In genomic region chr1:181352043-181352366, GRCm38 (mm10) we compare ENCODE assay signal across 8 mouse cellular contexts. TPM values are rescaled to one million over a fixed set of nuclear protein-coding genes. Genes with fewer than 3 reads are reported as not detected.
DNase-seq lines count a peak whose midpoint lies in the region; ATAC-seq and TF ChIP-seq lines count a peak whose summit lies in the region.

No protein-coding gene starts in this region.

- no peak for TF ChIP-seq CTCF in cerebellum, adult 2 months (IDR thresholded peaks at IDR 0.05; ENCODE audit: borderline replicate concordance, insufficient read depth, low read depth, low read length)
- no peak for TF ChIP-seq CTCF in lung, postnatal 0 days (IDR thresholded peaks at IDR 0.05)
- no peak for TF ChIP-seq CTCF in olfactory bulb, adult 2 months (IDR thresholded peaks at IDR 0.05; ENCODE audit: insufficient read depth, low read depth, low read length)

- peak overlapping the region; percentile 94 for H3K4me2 ChIP-seq in lung, postnatal 0 days (replicated peaks; ENCODE audit: low read depth, low read length)
- H3K4me2 ChIP-seq in limb, embryonic 11.5 days (ENCODE audit: low read depth, severe bottlenecking) = peak overlapping the region; percentile 97

- H3K4me3 ChIP-seq in cerebellum, adult 2 months (replicated peaks; ENCODE audit: insufficient read depth, low read depth, low read length) = peak overlapping the region; percentile 44
- H3K4me3 ChIP-seq in lung, postnatal 0 days (ENCODE audit: low read depth, low read length) = peak overlapping the region; percentile 50
- H3K4me3 ChIP-seq in limb, embryonic 11.5 days (ENCODE audit: low read depth, low read length) = peak overlapping the region; percentile 35
- peak overlapping the region; percentile 67 for H3K4me3 ChIP-seq in olfactory bulb, adult 2 months (ENCODE audit: insufficient read depth, low read depth, low read length)

- DNase-seq in cerebellum, adult 2 months = no peak
- DNase-seq in cerebellum, adult 9-10 months = no peak
- no peak for DNase-seq in lung, postnatal 0 days (ENCODE audit: low spot score)
- no peak for DNase-seq in lung, adult 18-20 months
- DNase-seq in limb, embryonic 11.5 days (ENCODE audit: low spot score) = no peak
- DNase-seq in urinary bladder, postnatal 14 days (ENCODE audit: low spot score) = no peak
- no peak for DNase-seq in cerebellum, adult 11-12 months

- H3K36me3 ChIP-seq in lung, postnatal 0 days (ENCODE audit: insufficient read depth, low read length) = no peaks in the 10 kb centered on the region
- H3K36me3 ChIP-seq in limb, embryonic 11.5 days (ENCODE audit: control insufficient read depth, insufficient read depth, low read length) = no peaks in the 10 kb centered on the region

- TF ChIP-seq EP300 in lung, postnatal 0 days (IDR thresholded peaks at IDR 0.05) = no peak

- H3K27me3 ChIP-seq in cerebellum, adult 2 months (ENCODE audit: control insufficient read depth, insufficient read depth, low read length) = no peaks in the 10 kb centered on the region; the same call in 1 of the 2 replicates
- peaks cover 19% of the 10 kb centered on the region for H3K27me3 ChIP-seq in lung, postnatal 0 days (replicated peaks; ENCODE audit: insufficient read depth, low read length)
- H3K27me3 ChIP-seq in limb, embryonic 11.5 days (ENCODE audit: control insufficient read depth, insufficient read depth, low read length) = peaks cover 39% of the 10 kb centered on the region

- 0 out of 2 replicates have a peak, but pooled peaks cover 7% of the 10 kb centered on the region for H3K4me1 ChIP-seq in cerebellum, adult 2 months (ENCODE audit: control insufficient read depth, insufficient read depth, low read length)
- peaks cover 5% of the 10 kb centered on the region; the same call in 1 of the 2 replicates for H3K4me1 ChIP-seq in lung, postnatal 0 days (ENCODE audit: insufficient read depth, low read depth, low read length)
- H3K4me1 ChIP-seq in limb, embryonic 11.5 days (ENCODE audit: control insufficient read depth, insufficient read depth, low read length) = peaks cover 7% of the 10 kb centered on the region
- H3K4me1 ChIP-seq in olfactory bulb, adult 2 months (ENCODE audit: control insufficient read depth, insufficient read depth, low read length) = peaks cover 10% of the 10 kb centered on the region

- TF ChIP-seq POLR2A in cerebellum, adult 2 months (IDR thresholded peaks at IDR 0.05; ENCODE audit: borderline replicate concordance, insufficient read depth, low read length) = no peak
- TF ChIP-seq POLR2A in olfactory bulb, adult 2 months (IDR thresholded peaks at IDR 0.05; ENCODE audit: insufficient read depth, low read depth, low read length) = no peak

- H3K9ac ChIP-seq in lung, postnatal 0 days (replicated peaks; ENCODE audit: low read depth) = no peak overlapping the region
- H3K9ac ChIP-seq in limb, embryonic 11.5 days (ENCODE audit: low read length) = peak overlapping the region; percentile 52; the same call in 1 of the 2 replicates

- ATAC-seq in lung, postnatal 0 days = no peak
- ATAC-seq in limb, embryonic 11.5 days (ENCODE audit: insufficient number of reproducible peaks, low FRiP score, low TSS enrichment, low read depth) = no peak

- no peaks in the 10 kb centered on the region for H3K9me3 ChIP-seq in lung, postnatal 0 days (ENCODE audit: low read length)
- no peaks in the 10 kb centered on the region for H3K9me3 ChIP-seq in limb, embryonic 11.5 days (ENCODE audit: control insufficient read depth, low read length)

- 19% methylated on average over 3 of the region's 3 CpGs for WGBS in cerebellum, adult 2 months
- 6% methylated on average over 3 of the region's 3 CpGs for WGBS in lung, postnatal 0 days
- WGBS in limb, embryonic 11.5 days = 7% methylated on average over 3 of the region's 3 CpGs
- WGBS in olfactory bulb, adult 2 months = 12% methylated on average over 3 of the region's 3 CpGs

- no peak overlapping the region for H3K27ac ChIP-seq in cerebellum, adult 2 months (ENCODE audit: insufficient read depth, low read length)
- H3K27ac ChIP-seq in lung, postnatal 0 days (ENCODE audit: low read length) = no peak overlapping the region
- no peak overlapping the region for H3K27ac ChIP-seq in limb, embryonic 11.5 days (replicated peaks; ENCODE audit: low read depth, low read length)
- H3K27ac ChIP-seq in olfactory bulb, adult 2 months (ENCODE audit: insufficient read depth, low read depth, low read length) = peak overlapping the region; percentile 31; the same call in 1 of the 2 replicates

RNA-seq across cellular contexts. Expression of gene Cnih3, which starts 0.4 kb away (rescaled TPM):
- polyA plus RNA-seq in cerebellum, adult 2 months (2012; rRNA removed) = 5.1 and 6.9 TPM in 2 replicates
- 0.25 and 0.30 TPM in 2 replicates for polyA plus RNA-seq in lung, postnatal 0 days (2015; fragmentation: Nextera tagmentation; extraction: Ambion mirVana)
- 0.50 TPM in 1 of 2 replicates, not detected in the other for polyA plus RNA-seq in limb, embryonic 11.5 days (2014; fragmentation: Nextera tagmentation; extraction: Ambion mirVana)
- not detected in 2 replicates for polyA plus RNA-seq in olfactory bulb, adult 2 months (2012; ENCODE audit: insufficient read depth, insufficient read length, low replicate concordance, missing spikeins)
